Mouse (Mus musculus) embryonic fibroblast, embryonic 13.5 days (primary cell): ENCODE measurements at regions not wholly inside any gene's neighbourhood (a gene's known extent, or its start where the extent isn't known, plus 50 kb on each side); places are given as distances from the start of the nearest gene placed in this dataset.

Experiments
- CTCF ChIP-seq: IDR thresholded peaks from 2 replicates; pipeline ENCODE4 v1.5.1; 2011; ENCODE audit warnings: mild to moderate bottlenecking, control low read depth, low read length, moderate library complexity, borderline replicate concordance; ENCODE audit not compliant: insufficient read depth
- POLR2A ChIP-seq: IDR thresholded peaks from 2 replicates; pipeline ENCODE4 v1.6.1; 2011; ENCODE audit warnings: low read depth, mild to moderate bottlenecking, control low read depth, low read length, moderate library complexity

DNA sequence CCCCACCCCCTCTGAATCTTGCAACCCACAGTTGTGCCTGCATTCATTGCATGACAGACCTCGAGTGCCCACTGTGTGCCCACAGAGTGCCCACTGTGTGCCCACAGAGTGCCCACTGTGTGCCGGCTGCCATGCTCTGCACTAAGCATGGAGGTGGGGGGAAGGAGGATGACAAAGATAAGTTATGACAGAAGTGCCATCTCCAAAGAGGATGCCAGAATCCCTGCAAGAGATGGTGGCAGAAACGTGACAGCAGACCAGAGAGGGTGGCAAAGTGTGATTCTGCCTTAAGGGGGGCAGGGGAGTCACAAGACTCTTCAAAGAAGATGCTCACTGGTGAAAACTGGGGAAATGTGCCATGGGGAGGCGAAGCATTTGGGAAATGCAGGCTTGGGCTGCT, 427.8 kb downstream of the Cd83 start:
- TF ChIP-seq CTCF (no peak), POLR2A (no peak)
